Mouse (Mus musculus) midbrain, embryonic 10.5 days (tissue): Measurements from ENCODE around the gene Rgl1. TPM values are rescaled to one million over a fixed set of nuclear protein-coding genes. Genes with fewer than 3 reads are reported as not detected.

Experiments used
- DNase-seq: peaks from one replicate; pipeline ENCODE4 v3.0.0-alpha.2; 2017; ENCODE audit warnings: low spot score
- H3K27ac ChIP-seq: fragments of 300-500 bp; sonication (generic); replicated peaks from 2 replicates; pipeline ENCODE4 v1.5.1; 2016; ENCODE audit warnings: mild to moderate bottlenecking
- H3K27me3 ChIP-seq: fragments of 300-500 bp; sonication (generic); 2 replicates; pipeline ENCODE4 v1.6.1; 2016; ENCODE audit warnings: low read depth, mild to moderate bottlenecking; ENCODE audit not compliant: poor library complexity, severe bottlenecking
- H3K36me3 ChIP-seq: fragments of 300-500 bp; sonication (generic); 2 replicates; pipeline ENCODE4 v1.6.1; 2016; ENCODE audit warnings: mild to moderate bottlenecking, moderate library complexity
- H3K4me1 ChIP-seq: fragments of 300-500 bp; sonication (generic); 2 replicates; pipeline ENCODE4 v1.6.1; 2016
- H3K4me3 ChIP-seq: fragments of 300-500 bp; sonication (generic); 2 replicates; pipeline ENCODE4 v1.5.1; 2016; ENCODE audit warnings: mild to moderate bottlenecking, moderate library complexity
- H3K9me3 ChIP-seq: fragments of 300-500 bp; sonication (generic); replicated peaks from 2 replicates; pipeline ENCODE4 v1.6.1; 2016; ENCODE audit warnings: mild to moderate bottlenecking
- WGBS: fragments of 180-500 bp; shearing (Covaris S2); methylation state at CpG from one replicate; pipeline ENCODE4 v1.1.7; 2016; 5-methylcytosine and 5-hydroxymethylcytosine counted together
- polyA plus RNA-seq: library from polyadenylated mRNA; unstranded; fragments of >200 nt; fragmentation: Nextera tagmentation; extraction: Ambion mirVana; gene quantifications from 2 replicates; pipeline ENCODE4 v1.2.1, GENCODE M21; 2016

Rgl1 gene
- polyA plus RNA-seq, 1 experiment from 2014 or later = 23.2 TPM

GRCm38 (mm10) chr1:152578108-152578721 lies 187.9 kb downstream of the Rgl1 start:
- 47% methylated on average over 19 of the region's 19 CpGs for WGBS
- H3K4me3 ChIP-seq = peak overlapping the region; percentile 3; the same call in 1 of the 2 replicates
- peaks cover 83% of the 10 kb centered on the region for H3K27me3 ChIP-seq
- peak overlapping the region; percentile 67 for H3K27ac ChIP-seq
- no peaks in the 10 kb centered on the region for H3K9me3 ChIP-seq
- H3K36me3 ChIP-seq = no peaks in the 10 kb centered on the region
- no peak for DNase-seq
- peaks cover 86% of the 10 kb centered on the region for H3K4me1 ChIP-seq

GRCm38 (mm10) chr1:152576614-152577144 lies 189.5 kb downstream of the Rgl1 start:
- peaks cover 88% of the 10 kb centered on the region for H3K4me1 ChIP-seq
- WGBS = 7% methylated on average over 7 of the region's 7 CpGs
- H3K4me3 ChIP-seq = no peak overlapping the region; the same call in 1 of the 2 replicates
- H3K9me3 ChIP-seq = no peaks in the 10 kb centered on the region
- DNase-seq = peak; percentile 72
- H3K36me3 ChIP-seq = no peaks in the 10 kb centered on the region
- H3K27ac ChIP-seq = peak overlapping the region; percentile 73
- H3K27me3 ChIP-seq = peaks cover 79% of the 10 kb centered on the region

- Histone ChIP-seq H3K4me1 (peaks cover 74% of the 10 kb centered on the region), H3K27ac (no peak overlapping the region), H3K27me3 (peaks cover 80% of the 10 kb centered on the region), H3K9me3 (no peaks in the 10 kb centered on the region), H3K36me3 (peaks cover 13% of the 10 kb centered on the region), H3K4me3 (no peak overlapping the region)
- 57% methylated on average over 5 of the region's 5 CpGs for WGBS
- no peak for DNase-seq
These were observed 191.1 kb downstream of the Rgl1 start for GRCm38 (mm10) chr1:152575096-152575495.

- peak; percentile 27 for DNase-seq
- H3K27me3 ChIP-seq = peaks cover 80% of the 10 kb centered on the region
These were observed 192.6 kb downstream of the Rgl1 start for GRCm38 (mm10) chr1:152573470-152574059.

GRCm38 (mm10) chr1:152572755-152573469 lies 193.2 kb downstream of the Rgl1 start:
- Histone ChIP-seq H3K4me3 (0 out of 2 replicates have a peak overlapping the region, but pooled peaks have one; percentile 14), H3K27me3 (peaks cover 79% of the 10 kb centered on the region), H3K36me3 (peaks cover 19% of the 10 kb centered on the region), H3K9me3 (no peaks in the 10 kb centered on the region), H3K4me1 (peaks cover 70% of the 10 kb centered on the region), H3K27ac (peak overlapping the region; percentile 74)
- WGBS = 7% methylated on average over 7 of the region's 7 CpGs
- DNase-seq = peak; percentile 53

More at GRCm38 (mm10) chr1:152573470-152574059, 192.6 kb downstream of the Rgl1 start:
- no peaks in the 10 kb centered on the region for H3K9me3 ChIP-seq
- WGBS = 31% methylated on average over 8 of the region's 8 CpGs
- H3K27ac ChIP-seq = peak overlapping the region; percentile 74
- H3K4me1 ChIP-seq = peaks cover 70% of the 10 kb centered on the region
- peaks cover 19% of the 10 kb centered on the region for H3K36me3 ChIP-seq
- peak overlapping the region; percentile 11; the same call in 1 of the 2 replicates for H3K4me3 ChIP-seq

GRCm38 (mm10) chr1:152571340-152571739 lies 194.8 kb downstream of the Rgl1 start:
- Histone ChIP-seq H3K36me3 (peaks cover 19% of the 10 kb centered on the region), H3K27ac (no peak overlapping the region), H3K4me3 (no peak overlapping the region), H3K27me3 (peaks cover 84% of the 10 kb centered on the region), H3K9me3 (no peaks in the 10 kb centered on the region), H3K4me1 (peaks cover 69% of the 10 kb centered on the region)
- no peak for DNase-seq
- WGBS = 93% methylated on average over 14 of the region's 14 CpGs

GRCm38 (mm10) chr1:152570681-152571080 lies 195.5 kb downstream of the Rgl1 start:
- Histone ChIP-seq H3K9me3 (no peaks in the 10 kb centered on the region), H3K4me1 (peaks cover 62% of the 10 kb centered on the region), H3K27ac (no peak overlapping the region), H3K27me3 (peaks cover 84% of the 10 kb centered on the region), H3K36me3 (peaks cover 19% of the 10 kb centered on the region), H3K4me3 (no peak overlapping the region)
- 95% methylated on average over 9 of the region's 9 CpGs for WGBS
- DNase-seq = no peak

- Histone ChIP-seq H3K27ac (no peak overlapping the region), H3K9me3 (no peaks in the 10 kb centered on the region), H3K4me1 (peaks cover 24% of the 10 kb centered on the region), H3K27me3 (peaks cover 83% of the 10 kb centered on the region), H3K4me3 (no peak overlapping the region), H3K36me3 (no peaks in the 10 kb centered on the region)
- 67% methylated on average over 5 of the region's 5 CpGs for WGBS
- DNase-seq = no peak
These were observed 202.9 kb downstream of the Rgl1 start for GRCm38 (mm10) chr1:152563282-152563681.

- no peak for DNase-seq
- no peak overlapping the region for H3K4me3 ChIP-seq
- H3K36me3 ChIP-seq = no peaks in the 10 kb centered on the region
- H3K27me3 ChIP-seq = peaks cover 84% of the 10 kb centered on the region
- H3K27ac ChIP-seq = no peak overlapping the region
- H3K9me3 ChIP-seq = no peaks in the 10 kb centered on the region
- H3K4me1 ChIP-seq = peaks cover 20% of the 10 kb centered on the region
- WGBS = 79% methylated on average over 6 of the region's 6 CpGs
These were observed 203.3 kb downstream of the Rgl1 start for GRCm38 (mm10) chr1:152562877-152563276.

- H3K9me3 ChIP-seq = no peaks in the 10 kb centered on the region
- H3K27ac ChIP-seq = no peak overlapping the region
- H3K36me3 ChIP-seq = no peaks in the 10 kb centered on the region
- H3K4me3 ChIP-seq = no peak overlapping the region
- H3K4me1 ChIP-seq = peaks cover 29% of the 10 kb centered on the region
- peaks cover 70% of the 10 kb centered on the region for H3K27me3 ChIP-seq
- WGBS = 90% methylated on average over 5 of the region's 5 CpGs
- DNase-seq = no peak
These were observed 205.7 kb downstream of the Rgl1 start for GRCm38 (mm10) chr1:152560477-152560876.

- peaks cover 41% of the 10 kb centered on the region for H3K4me1 ChIP-seq
- H3K4me3 ChIP-seq = 0 out of 2 replicates have a peak overlapping the region, but pooled peaks have one; percentile 11
- H3K27ac ChIP-seq = peak overlapping the region; percentile 86
- WGBS = 57% methylated on average over 14 of the region's 14 CpGs
- peaks cover 27% of the 10 kb centered on the region for H3K36me3 ChIP-seq
- H3K9me3 ChIP-seq = no peaks in the 10 kb centered on the region
- DNase-seq = peak; percentile 62
- H3K27me3 ChIP-seq = peaks cover 33% of the 10 kb centered on the region
These were observed 209.4 kb downstream of the Rgl1 start for GRCm38 (mm10) chr1:152556576-152557281.

GRCm38 (mm10) chr1:152555944-152556573 lies 210.1 kb downstream of the Rgl1 start:
- Histone ChIP-seq H3K4me1 (peaks cover 37% of the 10 kb centered on the region), H3K9me3 (no peaks in the 10 kb centered on the region), H3K27ac (peak overlapping the region; percentile 86), H3K27me3 (peaks cover 26% of the 10 kb centered on the region), H3K36me3 (peaks cover 33% of the 10 kb centered on the region), H3K4me3 (0 out of 2 replicates have a peak overlapping the region, but pooled peaks have one; percentile 11)
- DNase-seq = peak; percentile 79
- WGBS = 26% methylated on average over 7 of the region's 7 CpGs
